Mouse (Mus musculus) testis, adult 2 months (tissue): Measurements from ENCODE around the gene Khk.

ENCODE experiments used
- CTCF ChIP-seq: fragments of 200-500 bp; IDR thresholded peaks from 2 replicates; pipeline ENCODE4 v1.5.1; 2012; ENCODE audit warnings: low read depth, mild to moderate bottlenecking, inconsistent platforms, low read length, moderate library complexity; ENCODE audit not compliant: control insufficient read depth, insufficient read depth, insufficient replicate concordance
- POLR2A ChIP-seq: fragments of 200-500 bp; IDR thresholded peaks from 2 replicates; pipeline ENCODE4 v1.6.1; 2012; ENCODE audit warnings: low read depth, mild to moderate bottlenecking, inconsistent platforms, low read length, moderate library complexity; ENCODE audit not compliant: control insufficient read depth

GRCm38 (mm10) chr5:30933705-30934104 lies 12.5 kb downstream of the Khk start:
- no peak for TF ChIP-seq CTCF
- no peak for TF ChIP-seq POLR2A
